Mouse (Mus musculus) right cerebral cortex, postnatal 36 days (tissue): ENCODE measurements around the gene Xpo4.
A peak's percentile ranks its signal among the peaks of the same experiment; 100 is the strongest.

ENCODE experiments used
- DNase-seq, 2 experiments: peaks; one replicate each; pipeline ENCODE4 v3.0.0; 2022; ENCODE audit warnings: low spot score in 2 of 2, mixed read lengths in 1 of 2

The Xpo4 gene

GRCm38 (mm10) chr14:57609816-57610329 is 55.4 kb downstream of the Xpo4 start:
- no peak for DNase-seq

GRCm38 (mm10) chr14:57607500-57607899 is 57.7 kb downstream of the Xpo4 start:
- peak; percentile 48 to 60 for DNase-seq

DNA sequence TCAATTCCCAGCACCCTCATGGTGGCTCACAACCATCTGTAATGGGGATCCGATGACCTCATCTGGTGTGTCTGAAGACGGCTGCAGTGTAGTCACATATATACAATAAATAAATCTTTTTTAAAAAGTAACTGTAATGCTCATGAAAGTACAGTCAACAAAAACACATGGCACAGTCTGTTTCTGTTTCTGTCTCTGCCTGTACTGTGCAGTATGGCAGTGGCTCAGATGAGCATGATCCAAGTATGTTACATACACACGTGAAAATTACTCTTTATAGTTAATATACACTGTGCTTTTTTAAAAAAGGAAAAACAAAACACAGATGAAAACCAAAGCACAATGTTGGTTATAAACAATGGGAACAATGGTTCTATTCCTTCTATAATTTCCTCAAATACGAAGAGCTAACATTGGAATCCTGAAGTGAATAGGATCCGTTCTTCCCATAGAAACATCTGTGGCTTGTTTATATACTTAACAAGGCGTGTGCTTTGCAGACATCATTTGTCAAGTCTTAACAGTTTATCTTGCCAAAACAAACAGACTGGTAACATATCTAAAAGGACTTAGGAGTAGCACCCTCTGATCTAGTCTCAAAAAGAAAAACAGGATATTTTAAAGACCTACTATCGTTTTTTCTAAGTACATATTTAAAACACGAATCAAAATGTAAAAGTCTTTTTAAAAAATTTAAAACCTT is 58.4 kb downstream of the Xpo4 start:
- DNase-seq: no peak

DNA sequence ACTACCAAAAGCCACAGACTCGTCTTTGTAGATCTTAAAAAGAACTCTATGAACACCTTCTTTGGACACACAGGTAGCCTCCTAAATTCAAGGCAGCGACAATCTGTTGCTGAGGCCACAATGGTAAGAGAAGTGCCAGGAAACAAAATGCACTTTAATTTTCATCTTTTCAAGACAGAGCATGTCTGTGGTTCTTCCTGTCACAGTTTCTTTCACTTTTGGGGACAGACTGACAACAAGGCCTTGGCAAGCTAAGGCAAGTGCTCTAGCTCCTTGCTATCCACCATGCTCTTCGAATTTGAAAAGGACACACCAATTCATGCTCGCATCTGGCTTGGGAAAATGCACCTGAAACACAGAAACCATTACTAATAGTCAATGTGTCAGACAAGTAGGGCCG is 72.0 kb downstream of the Xpo4 start:
- no peak for DNase-seq

GRCm38 (mm10) chr14:57591830-57592229 is 73.4 kb downstream of the Xpo4 start:
- DNase-seq: no peak

GRCm38 (mm10) chr14:57576364-57577060 is 88.7 kb downstream of the Xpo4 start:
- DNase-seq: no peak

GRCm38 (mm10) chr14:57574792-57575587 is 90.2 kb downstream of the Xpo4 start:
- no peak for DNase-seq

GRCm38 (mm10) chr14:57571155-57572133 is 93.8 kb downstream of the Xpo4 start, which contains the start of gene Eef1akmt1:
TSS of gene Eef1akmt1 (minus strand) at chr14:57571612.
- DNase-seq: peak; percentile 92 to 94

DNA sequence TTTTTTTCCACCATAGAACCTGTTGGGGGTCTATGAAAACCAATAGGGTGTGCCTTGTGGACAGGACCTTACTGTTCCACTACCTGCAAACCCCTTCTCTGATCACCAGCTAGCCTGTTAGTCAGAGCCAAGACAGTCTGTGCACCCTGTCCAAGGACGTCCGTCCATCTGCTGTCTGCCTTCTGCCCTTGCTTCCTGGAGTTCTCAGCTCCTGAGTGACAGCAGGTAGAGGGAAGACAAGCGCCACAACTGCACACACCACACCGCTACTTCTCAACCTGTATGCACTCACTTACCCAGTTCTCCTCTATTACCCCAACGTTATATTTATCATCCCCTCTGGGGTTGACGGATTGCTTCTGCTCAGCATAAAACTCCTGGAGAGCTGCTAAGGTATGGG is 99.6 kb downstream of the Xpo4 start:
- DNase-seq: no peak

DNA sequence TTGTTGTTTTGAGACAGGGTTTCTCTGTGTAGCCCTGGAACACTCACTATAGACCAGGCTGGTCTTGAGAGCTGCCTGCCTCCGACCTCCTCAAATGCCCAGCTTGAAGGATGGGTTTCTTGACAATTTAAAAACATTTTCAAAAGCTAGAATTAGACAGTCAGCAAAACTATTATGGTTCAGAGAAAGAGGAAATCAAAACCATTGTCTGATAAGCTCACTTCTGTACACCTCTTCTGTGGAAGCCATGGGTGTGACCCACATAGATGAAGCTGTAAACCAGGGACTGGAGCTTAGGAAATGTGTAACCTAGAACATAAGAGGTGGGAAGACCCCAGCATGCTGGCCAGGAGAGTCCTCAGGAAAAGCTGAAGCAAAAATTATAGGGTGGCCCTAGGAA is 108.3 kb downstream of the Xpo4 start:
- no peak for DNase-seq

DNA sequence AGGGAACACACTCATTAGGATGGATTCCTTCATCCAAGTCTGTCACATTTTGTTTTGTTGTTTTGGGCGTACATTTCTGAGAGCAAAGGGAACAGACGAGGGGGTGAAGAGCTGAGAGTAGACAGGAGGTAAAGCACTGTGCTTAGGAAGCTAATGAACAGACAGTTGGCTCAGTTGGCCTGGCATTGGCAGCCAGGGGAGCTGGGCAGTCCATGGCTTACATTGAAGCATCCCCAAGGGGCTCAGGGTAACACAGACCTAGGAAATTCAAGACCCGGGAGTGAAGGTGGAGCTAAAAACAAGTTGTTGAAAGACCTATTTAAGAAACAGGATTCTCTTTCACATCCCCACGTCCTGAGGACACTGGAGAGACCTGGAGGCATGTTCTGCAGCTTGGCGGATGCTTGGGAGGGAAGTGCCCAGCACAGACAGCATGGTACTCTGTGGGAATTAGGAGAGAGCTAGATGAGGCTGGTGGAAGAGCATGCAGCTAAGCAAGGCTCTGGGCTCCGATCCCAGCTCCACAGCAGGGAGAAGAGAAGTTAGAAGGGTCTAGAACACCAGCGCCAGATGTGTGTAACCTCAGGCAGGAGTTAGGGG is 109.7 kb downstream of the Xpo4 start:
- no peak for DNase-seq

GRCm38 (mm10) chr14:57554434-57554833 is 110.8 kb downstream of the Xpo4 start:
- DNase-seq: no peak

GRCm38 (mm10) chr14:57552945-57553344 is 112.3 kb downstream of the Xpo4 start:
- no peak for DNase-seq

DNA sequence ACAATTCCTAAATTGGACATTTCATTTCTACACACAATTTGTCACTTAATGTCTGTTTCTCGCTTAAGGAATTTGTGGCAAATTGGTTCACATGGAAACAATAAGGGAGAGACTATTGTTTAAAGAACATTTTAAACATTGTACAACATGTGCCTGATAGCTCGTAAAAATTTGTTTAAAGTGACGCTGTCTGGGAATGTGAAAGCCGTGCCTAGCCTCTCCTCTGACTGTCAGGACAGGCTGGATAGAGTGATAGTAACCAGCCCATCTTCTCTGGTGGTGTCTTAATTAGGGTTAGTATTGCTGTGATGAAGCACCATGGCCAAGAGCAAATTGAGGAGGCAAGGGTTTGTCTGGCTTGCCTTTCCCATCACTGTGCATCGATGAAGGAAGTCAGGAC is 118.2 kb downstream of the Xpo4 start:
- no peak for DNase-seq

DNA sequence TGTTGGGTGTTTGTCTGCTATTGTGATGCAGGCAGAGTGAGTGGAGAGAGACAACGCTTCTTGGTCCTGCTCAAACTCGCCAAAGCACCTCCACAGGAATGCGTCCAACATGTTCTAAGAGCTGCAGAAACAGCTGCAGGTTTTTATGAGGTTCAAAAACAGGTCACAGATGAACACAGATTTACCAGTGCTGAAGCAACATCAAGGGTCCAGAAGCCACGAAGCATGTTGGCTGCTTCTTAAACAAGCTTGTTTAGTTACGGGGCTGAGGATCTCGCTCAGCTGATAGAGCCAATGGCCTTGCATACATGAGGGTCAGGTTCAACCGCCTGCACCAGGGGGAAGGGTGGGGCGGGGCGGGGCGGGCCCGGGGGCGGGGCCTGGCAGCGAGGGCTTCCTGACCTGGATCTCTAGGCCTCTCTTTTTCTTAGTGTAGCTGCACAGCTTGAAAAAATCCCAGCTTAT is 118.6 kb downstream of the Xpo4 start:
- no peak for DNase-seq

DNA sequence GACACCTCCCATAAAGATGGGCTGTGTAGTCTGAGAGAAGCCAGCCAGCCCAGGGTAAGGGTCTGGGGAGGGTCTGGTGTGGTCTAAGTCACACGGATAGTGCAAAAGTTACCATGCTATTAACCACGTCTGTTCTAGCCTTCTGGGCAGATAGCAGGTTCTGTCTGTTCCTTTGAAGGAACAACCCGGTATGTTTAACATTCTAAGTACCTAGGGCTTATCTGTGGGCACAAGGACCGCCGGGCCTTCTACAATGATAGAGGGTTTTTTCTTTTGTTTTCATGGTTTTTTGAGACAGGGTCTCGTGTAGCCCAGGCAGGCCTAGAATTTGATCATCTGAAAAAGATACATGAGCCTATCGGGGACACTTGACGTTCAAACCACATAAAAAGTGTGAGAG is 119.1 kb downstream of the Xpo4 start:
- DNase-seq: no peak

DNA sequence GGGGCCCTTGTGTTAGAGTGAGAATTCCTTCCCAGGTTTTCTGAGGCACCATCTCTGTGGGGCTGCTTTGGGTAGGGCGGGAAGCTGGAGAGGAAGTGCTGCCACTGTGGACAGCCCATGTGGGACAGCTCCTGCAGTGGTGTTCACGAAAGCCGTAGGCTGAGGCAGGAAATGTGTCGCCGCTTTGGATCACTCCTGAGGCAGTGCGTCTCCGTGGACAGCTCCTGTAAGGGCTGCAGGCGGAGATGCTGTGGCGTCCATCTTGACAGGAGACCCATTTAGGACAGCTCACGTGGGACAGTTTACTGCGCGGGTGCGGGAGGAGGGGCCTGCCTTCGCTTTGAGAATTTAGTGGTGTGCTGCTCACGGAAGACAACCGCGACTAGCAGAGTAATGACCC is 119.7 kb downstream of the Xpo4 start:
- DNase-seq: no peak

DNA sequence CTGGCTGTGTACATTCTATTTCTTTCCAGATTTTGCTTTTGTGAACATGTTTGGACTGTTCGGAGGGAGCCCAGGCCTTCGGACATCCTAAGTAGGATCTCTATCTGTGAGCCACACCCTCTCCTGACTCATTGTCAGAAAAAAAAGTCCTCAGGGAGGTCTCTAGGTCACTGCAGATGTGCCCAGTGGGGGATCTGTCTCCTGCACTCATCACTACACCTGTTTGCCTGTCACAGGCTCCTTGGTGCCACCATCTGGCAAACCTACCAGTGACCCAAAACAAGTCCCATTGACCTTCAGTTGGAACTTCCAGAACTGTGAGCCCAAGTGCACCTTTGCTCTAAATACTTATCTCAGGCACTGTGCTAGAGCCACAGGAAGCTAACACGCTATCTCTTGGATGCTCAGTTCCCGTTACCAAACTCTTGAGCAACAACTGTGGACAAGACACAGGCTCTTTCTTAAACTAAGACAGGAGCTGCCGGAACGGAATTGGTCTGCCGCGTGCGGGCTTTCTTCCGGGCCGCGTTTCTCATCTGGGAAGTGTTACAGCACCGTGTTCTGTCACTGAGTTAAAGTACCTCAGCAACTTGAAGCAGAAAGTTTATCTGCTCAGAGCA is 121.7 kb downstream of the Xpo4 start:
- no peak for DNase-seq

GRCm38 (mm10) chr14:57542231-57542630 is 123.0 kb downstream of the Xpo4 start:
- DNase-seq: no peak

DNA sequence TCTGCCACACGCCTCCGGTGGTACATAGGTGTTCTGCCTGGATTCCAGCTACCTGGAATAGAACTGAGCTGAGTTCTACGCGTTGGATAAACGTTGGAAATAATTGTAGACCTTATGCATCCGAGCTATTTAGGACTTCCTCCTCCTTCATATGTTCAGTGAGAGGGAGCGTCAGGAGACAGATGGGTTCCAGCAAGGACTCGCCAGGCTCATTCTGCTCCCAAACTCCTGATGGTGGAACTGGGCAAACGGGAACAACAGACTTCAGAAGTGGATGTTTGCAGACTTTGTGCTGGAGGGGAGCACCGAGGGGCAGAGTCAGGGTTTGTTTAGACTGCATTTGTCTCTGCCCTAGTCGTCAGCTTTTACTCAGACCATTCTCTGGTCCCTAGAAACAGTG is 124.5 kb downstream of the Xpo4 start:
- no peak for DNase-seq
